Mouse (Mus musculus): ENCODE results near the gene P4ha2. TPM values are rescaled to one million over a fixed set of nuclear protein-coding genes. Genes with fewer than 3 reads are reported as not detected.

The P4ha2 gene
- polyA plus RNA-seq (2016; fragmentation: Nextera tagmentation; extraction: Ambion mirVana), result 22.7 and 25.0 TPM in 2 replicates

DNA sequence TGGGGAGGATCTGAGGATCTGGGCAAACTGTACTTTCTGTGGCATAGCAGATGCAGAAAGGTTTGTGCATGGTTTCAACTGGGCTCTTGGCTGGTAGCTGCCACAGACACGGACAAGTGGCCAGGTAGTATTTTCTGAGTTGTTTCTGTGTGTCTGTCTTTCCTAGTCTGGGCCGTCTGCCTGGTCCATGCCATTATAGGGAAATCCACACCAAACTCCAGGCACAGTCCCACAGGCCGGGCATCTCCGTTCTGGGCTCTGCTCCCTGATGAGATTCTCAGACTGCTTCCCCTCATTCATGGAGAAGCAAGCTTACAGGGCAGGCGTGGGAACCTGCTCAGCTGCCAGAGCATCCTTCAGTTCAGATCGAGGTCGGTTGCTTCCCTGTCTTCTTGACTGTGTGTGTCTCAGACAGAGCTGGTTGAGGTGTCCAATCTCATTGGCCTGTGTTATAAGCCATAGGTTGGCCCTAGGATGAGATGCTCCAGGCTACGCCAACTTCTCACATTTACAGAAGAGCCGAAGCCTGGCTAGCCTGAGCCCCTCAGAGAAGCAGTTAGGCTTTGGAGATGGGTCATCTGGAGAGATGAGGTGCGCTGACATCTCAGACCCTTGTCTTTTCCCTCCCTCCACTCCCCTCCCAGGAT lies at the start of gene P4ha2:
P4ha2 (plus strand) TSS at position 51 of the 647 bp plus-strand sequence.
- Histone ChIP-seq H3K4me3 (peak within 1 kb of the TSS; percentile 61), H3K27ac (peak within 1 kb of the TSS; percentile 86), H3K27me3 (ENCODE audit: insufficient read depth, poor library complexity, severe bottlenecking) (peaks cover 44% of the 10 kb centered on the region), H3K9me3 (no peaks in the 10 kb centered on the region), H3K4me1 (replicated peaks) (peaks cover 26% of the 10 kb centered on the region), H3K36me3 (no peaks in the 10 kb centered on the region)
- WGBS, result 50% methylated on average over 10 of the region's 10 CpGs
- no peak for DNase-seq (ENCODE audit: low spot score)

GRCm38 (mm10) chr11:54050205-54050604 lies 49.7 kb upstream of the P4ha2 start:
- Histone ChIP-seq H3K27ac (no peak overlapping the region), H3K9me3 (no peaks in the 10 kb centered on the region), H3K4me1 (replicated peaks) (no peaks in the 10 kb centered on the region), H3K27me3 (ENCODE audit: insufficient read depth, poor library complexity, severe bottlenecking) (no peaks in the 10 kb centered on the region), H3K36me3 (no peaks in the 10 kb centered on the region), H3K4me3 (no peak overlapping the region)
- no peak for DNase-seq (ENCODE audit: low spot score)
- 89% methylated on average over 2 of the region's 2 CpGs for WGBS

DNA sequence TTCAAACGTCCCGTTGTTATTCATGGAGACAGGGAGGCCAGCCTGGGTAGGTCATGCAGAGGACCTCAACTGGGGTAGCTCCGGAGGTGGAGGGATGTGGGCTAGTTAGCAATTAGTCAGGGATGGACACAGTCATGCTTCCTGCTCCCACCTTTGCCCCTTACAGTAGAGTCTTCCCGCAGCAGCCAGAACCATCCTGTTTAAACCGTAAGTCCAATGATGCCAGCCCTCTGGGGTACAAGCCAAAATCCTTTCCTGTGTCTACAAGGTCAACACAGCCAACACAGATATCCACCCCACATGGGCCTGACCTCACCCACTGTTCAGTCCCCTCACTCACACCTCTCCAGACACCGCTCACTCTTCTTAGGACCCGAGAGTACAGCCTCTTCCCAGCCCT lies 48.7 kb upstream of the P4ha2 start:
- no peaks in the 10 kb centered on the region for H3K36me3 ChIP-seq
- no peaks in the 10 kb centered on the region for H3K9me3 ChIP-seq
- no peak overlapping the region for H3K4me3 ChIP-seq
- no peaks in the 10 kb centered on the region for H3K27me3 ChIP-seq (ENCODE audit: insufficient read depth, poor library complexity, severe bottlenecking)
- peaks cover 7% of the 10 kb centered on the region for H3K4me1 ChIP-seq (replicated peaks)
- 90% methylated on average over 7 of the region's 7 CpGs for WGBS
- no peak overlapping the region for H3K27ac ChIP-seq
- no peak for DNase-seq (ENCODE audit: low spot score)

DNA sequence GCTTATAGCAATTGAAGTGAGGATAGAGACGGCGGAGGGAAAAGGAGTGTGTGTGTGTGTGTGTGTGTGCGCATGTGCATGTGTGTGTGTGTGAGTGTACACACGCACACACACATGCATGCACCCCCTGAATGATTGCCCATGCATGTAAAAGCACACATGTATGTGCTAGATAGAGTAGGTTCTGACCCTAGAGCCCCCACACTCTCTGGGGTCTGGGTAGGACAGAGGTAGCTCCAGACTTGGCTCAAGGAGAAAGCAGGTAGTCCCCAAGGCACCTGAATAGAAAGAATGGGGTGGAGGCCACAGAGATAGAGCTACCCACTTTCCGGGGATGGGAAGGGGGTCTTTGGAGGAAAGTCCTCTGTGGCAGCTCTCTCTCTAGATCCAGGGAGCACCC lies 47.8 kb upstream of the P4ha2 start:
- H3K9me3 ChIP-seq, result no peaks in the 10 kb centered on the region
- 88% methylated on average over 5 of the region's 5 CpGs for WGBS

GRCm38 (mm10) chr11:54053090-54053489 lies 46.8 kb upstream of the P4ha2 start:
- H3K4me1 ChIP-seq (replicated peaks), result peaks cover 25% of the 10 kb centered on the region
- no peaks in the 10 kb centered on the region for H3K36me3 ChIP-seq
- 93% methylated on average over 7 of the region's 7 CpGs for WGBS
- no peaks in the 10 kb centered on the region for H3K9me3 ChIP-seq
- no peak overlapping the region for H3K4me3 ChIP-seq
- no peak for DNase-seq (ENCODE audit: low spot score)
- H3K27ac ChIP-seq, result no peak overlapping the region
- H3K27me3 ChIP-seq (ENCODE audit: insufficient read depth, poor library complexity, severe bottlenecking), result no peaks in the 10 kb centered on the region

More for the DNA sequence above, 47.8 kb upstream of the P4ha2 start:
- H3K27ac ChIP-seq, result no peak overlapping the region
- DNase-seq (ENCODE audit: low spot score), result no peak
- H3K36me3 ChIP-seq, result no peaks in the 10 kb centered on the region
- peaks cover 16% of the 10 kb centered on the region for H3K4me1 ChIP-seq (replicated peaks)
- no peak overlapping the region for H3K4me3 ChIP-seq
- H3K27me3 ChIP-seq (ENCODE audit: insufficient read depth, poor library complexity, severe bottlenecking), result no peaks in the 10 kb centered on the region

GRCm38 (mm10) chr11:54054257-54054656 lies 45.6 kb upstream of the P4ha2 start:
- Histone ChIP-seq H3K27ac (no peak overlapping the region), H3K4me1 (replicated peaks) (peaks cover 37% of the 10 kb centered on the region), H3K4me3 (no peak overlapping the region), H3K27me3 (ENCODE audit: insufficient read depth, poor library complexity, severe bottlenecking) (no peaks in the 10 kb centered on the region), H3K36me3 (no peaks in the 10 kb centered on the region), H3K9me3 (no peaks in the 10 kb centered on the region)
- DNase-seq (ENCODE audit: low spot score), result no peak
- 38% methylated on average over 6 of the region's 6 CpGs for WGBS

DNA sequence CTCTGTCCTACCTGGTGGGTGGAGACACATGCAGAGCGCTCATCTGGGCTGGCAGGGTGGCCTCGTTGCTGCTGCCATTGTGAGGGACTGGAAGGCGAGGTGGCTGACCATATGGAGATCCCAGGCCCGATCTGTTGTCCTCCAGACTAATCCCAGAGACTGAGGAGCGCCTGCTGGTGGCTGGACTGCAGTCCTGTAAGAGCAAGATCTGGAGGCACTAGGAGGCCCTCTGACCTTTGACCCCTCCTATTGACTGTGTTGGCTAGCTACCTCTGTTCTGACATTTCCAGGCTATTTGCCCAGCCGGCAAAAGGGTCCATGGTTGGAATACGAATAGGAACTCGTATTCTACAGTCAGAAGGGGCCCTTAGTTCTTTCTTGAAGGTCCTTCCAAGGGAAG lies 43.8 kb upstream of the P4ha2 start:
- peak overlapping the region; percentile 77 for H3K27ac ChIP-seq
- H3K4me3 ChIP-seq, result no peak overlapping the region
- no peaks in the 10 kb centered on the region for H3K36me3 ChIP-seq
- H3K4me1 ChIP-seq (replicated peaks), result peaks cover 54% of the 10 kb centered on the region
- no peaks in the 10 kb centered on the region for H3K9me3 ChIP-seq
- 23% methylated on average over 8 of the region's 8 CpGs for WGBS
- peak; percentile 74 for DNase-seq (ENCODE audit: low spot score)
- H3K27me3 ChIP-seq (ENCODE audit: insufficient read depth, poor library complexity, severe bottlenecking), result no peaks in the 10 kb centered on the region

DNA sequence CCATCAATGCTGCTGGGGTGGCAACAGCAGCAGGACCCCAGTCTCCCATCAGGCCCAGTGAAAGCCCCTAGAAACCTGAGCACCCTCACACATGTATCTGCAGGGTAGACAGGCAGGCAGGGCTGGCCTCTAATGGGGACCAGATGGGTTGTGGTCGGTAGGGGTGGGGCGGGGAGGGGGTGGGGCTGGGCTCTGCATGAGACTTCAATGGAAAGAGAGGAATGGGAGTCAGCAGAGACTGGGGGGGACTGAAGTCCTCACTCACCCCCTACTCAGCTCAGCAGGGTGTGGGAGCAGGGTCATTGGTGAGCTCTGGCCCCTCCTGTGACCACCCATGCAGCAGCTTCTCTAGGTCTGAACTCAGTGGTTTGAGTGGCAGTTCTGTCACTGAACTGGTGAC lies 42.5 kb upstream of the P4ha2 start:
- peak; percentile 73 for DNase-seq (ENCODE audit: low spot score)
- Histone ChIP-seq H3K36me3 (no peaks in the 10 kb centered on the region), H3K4me3 (no peak overlapping the region), H3K9me3 (no peaks in the 10 kb centered on the region), H3K4me1 (replicated peaks) (peaks cover 54% of the 10 kb centered on the region), H3K27me3 (ENCODE audit: insufficient read depth, poor library complexity, severe bottlenecking) (no peaks in the 10 kb centered on the region), H3K27ac (peak overlapping the region; percentile 77)
- WGBS, result 26% methylated on average over 2 of the region's 2 CpGs

DNA sequence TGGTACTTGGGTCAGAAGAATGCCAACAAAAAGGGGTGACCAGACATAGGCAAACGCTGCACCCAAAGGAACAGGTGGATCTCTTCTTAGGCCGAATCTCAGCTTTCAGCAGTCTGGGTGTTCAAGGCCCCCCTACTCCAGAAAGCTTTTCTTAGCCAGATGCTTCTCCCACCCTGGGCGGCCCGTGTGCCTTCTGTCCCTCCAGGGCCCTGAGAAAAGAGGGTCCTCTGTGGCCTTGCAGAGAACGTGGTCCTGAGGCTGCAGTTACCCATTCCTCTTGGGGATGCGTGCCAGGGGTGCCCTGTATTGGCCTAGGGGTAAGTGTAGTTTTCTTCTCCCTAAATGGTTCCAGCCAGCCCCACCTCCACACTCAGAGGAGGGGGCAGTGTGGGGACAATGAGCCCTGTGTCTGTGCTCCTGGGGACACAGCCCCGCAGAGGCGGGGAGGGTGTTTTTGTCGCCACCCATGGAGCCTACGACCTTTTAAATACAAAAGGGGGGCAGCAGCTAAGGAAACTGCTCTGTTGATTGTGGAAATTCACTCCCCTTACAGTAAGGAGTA lies 41.8 kb upstream of the P4ha2 start:
- Histone ChIP-seq H3K4me3 (no peak overlapping the region; the same call in 1 of the 2 replicates), H3K36me3 (no peaks in the 10 kb centered on the region), H3K27me3 (ENCODE audit: insufficient read depth, poor library complexity, severe bottlenecking) (no peaks in the 10 kb centered on the region), H3K9me3 (no peaks in the 10 kb centered on the region), H3K27ac (peak overlapping the region; percentile 77), H3K4me1 (replicated peaks) (peaks cover 54% of the 10 kb centered on the region)
- DNase-seq (ENCODE audit: low spot score), result peak; percentile 25
- 23% methylated on average over 10 of the region's 10 CpGs for WGBS

GRCm38 (mm10) chr11:54058643-54059042 lies 41.3 kb upstream of the P4ha2 start:
- H3K27ac ChIP-seq, result peak overlapping the region; percentile 77
- H3K36me3 ChIP-seq, result no peaks in the 10 kb centered on the region
- DNase-seq (ENCODE audit: low spot score), result peak; percentile 17
- no peaks in the 10 kb centered on the region for H3K9me3 ChIP-seq
- 20% methylated on average over 6 of the region's 6 CpGs for WGBS
- H3K4me3 ChIP-seq, result no peak overlapping the region; the same call in 1 of the 2 replicates
- H3K27me3 ChIP-seq (ENCODE audit: insufficient read depth, poor library complexity, severe bottlenecking), result no peaks in the 10 kb centered on the region
- H3K4me1 ChIP-seq (replicated peaks), result peaks cover 54% of the 10 kb centered on the region

DNA sequence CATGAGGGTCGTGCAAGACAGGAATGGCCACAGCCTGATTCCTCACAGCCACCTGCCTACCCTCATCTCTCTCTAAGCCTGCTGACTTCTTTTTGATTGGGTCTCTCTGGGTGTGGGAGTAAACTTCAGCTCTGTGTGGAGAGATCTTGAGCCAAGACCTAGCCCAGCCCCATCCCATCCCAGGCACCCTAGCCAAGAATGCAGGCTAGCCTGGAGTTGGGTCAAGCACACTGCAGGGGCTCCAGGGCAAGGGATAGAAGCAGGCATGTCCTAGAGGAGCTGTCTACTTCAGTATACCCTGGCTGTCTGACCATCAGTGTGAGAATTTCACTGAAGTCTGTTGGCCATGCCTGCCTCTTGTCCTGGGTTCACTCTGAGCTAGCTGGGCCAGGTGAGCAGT lies 40.4 kb upstream of the P4ha2 start:
- DNase-seq (ENCODE audit: low spot score), result no peak
- Histone ChIP-seq H3K27ac (peak overlapping the region; percentile 77), H3K27me3 (ENCODE audit: insufficient read depth, poor library complexity, severe bottlenecking) (no peaks in the 10 kb centered on the region), H3K4me1 (replicated peaks) (peaks cover 54% of the 10 kb centered on the region), H3K36me3 (no peaks in the 10 kb centered on the region), H3K9me3 (no peaks in the 10 kb centered on the region), H3K4me3 (no peak overlapping the region)
- 55% methylated on average over 1 of the region's 1 CpGs for WGBS

GRCm38 (mm10) chr11:54060316-54060715 lies 39.6 kb upstream of the P4ha2 start:
- H3K27ac ChIP-seq, result peak overlapping the region; percentile 77
- peaks cover 54% of the 10 kb centered on the region for H3K4me1 ChIP-seq (replicated peaks)
- 47% methylated on average over 9 of the region's 9 CpGs for WGBS

DNA sequence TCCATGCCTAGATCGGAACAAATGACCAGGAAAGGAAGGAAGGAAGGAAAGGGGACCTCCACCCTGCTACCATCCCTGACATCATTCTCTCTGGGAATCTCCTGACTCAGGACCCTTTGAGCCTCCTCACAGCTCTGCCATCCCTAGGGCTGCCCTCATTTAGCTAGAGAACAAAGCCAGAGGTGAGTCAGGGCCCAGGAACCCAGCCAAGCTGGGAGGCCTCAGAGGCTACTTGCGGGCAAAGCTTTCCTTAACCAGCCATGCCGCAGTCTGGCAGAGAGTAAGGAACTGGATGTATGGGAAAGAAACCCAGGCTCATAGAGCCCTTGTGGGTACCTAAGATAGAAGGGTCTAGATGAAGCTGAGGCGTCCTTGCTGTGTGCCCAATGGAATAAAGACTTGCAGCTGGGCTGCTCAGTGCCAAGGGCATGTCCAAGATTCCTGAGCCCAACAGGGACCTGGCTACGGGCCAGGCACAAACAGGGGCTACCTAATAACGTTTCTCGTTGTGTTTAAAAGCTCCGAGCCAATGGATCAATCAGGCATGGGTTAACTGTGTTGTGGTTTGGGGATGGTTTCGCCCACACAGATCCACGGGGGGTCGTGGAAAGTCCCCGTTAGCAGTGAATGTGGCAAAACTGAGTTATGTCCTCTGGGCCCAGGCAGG lies 37.7 kb upstream of the P4ha2 start:
- Histone ChIP-seq H3K4me3 (no peak overlapping the region), H3K36me3 (no peaks in the 10 kb centered on the region), H3K27me3 (ENCODE audit: insufficient read depth, poor library complexity, severe bottlenecking) (peaks cover 9% of the 10 kb centered on the region), H3K4me1 (replicated peaks) (peaks cover 48% of the 10 kb centered on the region), H3K9me3 (no peaks in the 10 kb centered on the region), H3K27ac (peak overlapping the region; percentile 13; the same call in 1 of the 2 replicates)
- 83% methylated on average over 12 of the region's 12 CpGs for WGBS
- no peak for DNase-seq (ENCODE audit: low spot score)

More at GRCm38 (mm10) chr11:54060316-54060715, 39.6 kb upstream of the P4ha2 start:
- Histone ChIP-seq H3K9me3 (no peaks in the 10 kb centered on the region), H3K4me3 (no peak overlapping the region), H3K36me3 (no peaks in the 10 kb centered on the region), H3K27me3 (ENCODE audit: insufficient read depth, poor library complexity, severe bottlenecking) (no peaks in the 10 kb centered on the region)
- DNase-seq (ENCODE audit: low spot score), result peak; percentile 24
